Mouse (Mus musculus): Measurements from ENCODE around the gene Zfp955a.
"Not testable (repeated sequence)": the region's sequence is repeated elsewhere in the genome, so short reads cannot be mapped to it uniquely, and the experiment has no call there.

Gene Zfp955a

GRCm38 (mm10) chr17:33254530-33255318 is at the start of gene Zfp955a:
TSS of gene Zfp955a (minus strand) at chr17:33255145.
- DNase-seq (ENCODE audit: low read depth), result not testable (repeated sequence)

- not testable (repeated sequence) for DNase-seq (ENCODE audit: low read depth)
Measured at GRCm38 (mm10) chr17:33289876-33290149, 34.9 kb upstream of the Zfp955a start.

- DNase-seq (ENCODE audit: low read depth), result not testable (repeated sequence)
Measured at GRCm38 (mm10) chr17:33289039-33289875, 34.3 kb upstream of the Zfp955a start, which contains the start of gene Zfp955b. TSS of gene Zfp955b (plus strand) at chr17:33289544.

- no peak for DNase-seq (ENCODE audit: low read depth)
Measured at GRCm38 (mm10) chr17:33268907-33269306, 14.0 kb upstream of the Zfp955a start.

GRCm38 (mm10) chr17:33264376-33264775 is 9.4 kb upstream of the Zfp955a start, which contains the start of gene Olfr63:
TSS of gene Olfr63 (plus strand) at chr17:33264676.
- DNase-seq (ENCODE audit: low read depth), result no peak

GRCm38 (mm10) chr17:33255319-33255657 is 343 bp upstream of the Zfp955a start:
- not testable (repeated sequence) for DNase-seq (ENCODE audit: low read depth)

- DNase-seq (ENCODE audit: low read depth), result not testable (repeated sequence)
Measured at GRCm38 (mm10) chr17:33236646-33237045, 18.3 kb downstream of the Zfp955a start.

GRCm38 (mm10) chr17:33221590-33221989 is 33.4 kb downstream of the Zfp955a start, which contains the start of gene Olfr1564:
TSS of gene Olfr1564 (minus strand) at chr17:33221690.
- no peak for DNase-seq (ENCODE audit: low read depth)

GRCm38 (mm10) chr17:33191002-33191401 is 63.9 kb downstream of the Zfp955a start, which contains the start of gene Olfr239:
TSS of gene Olfr239 (plus strand) at chr17:33191302.
- DNase-seq (ENCODE audit: low read depth), result not testable (repeated sequence)

Data from induced T-regulatory cell, adult 2 months (primary cell).